Mouse (Mus musculus): ENCODE measurements around the gene Limch1. TPM values are rescaled to one million over a fixed set of nuclear protein-coding genes. Genes with fewer than 3 reads are reported as not detected.

Limch1 gene
- polyA plus RNA-seq, 1 experiment from 2014 or later = 6.1 TPM

GRCm38 (mm10) chr5:66967147-66967546 lies 221.5 kb downstream of the Limch1 start:
- WGBS = 49% methylated on average over 2 of the region's 2 CpGs
- DNase-seq (ENCODE audit: low spot score) (no peak), ATAC-seq (ENCODE audit: low FRiP score, low TSS enrichment) (no peak)
- TF ChIP-seq CTCF (IDR thresholded peaks at IDR 0.05; ENCODE audit: low read depth) (no peak), EP300 (optimal IDR thresholded peaks at IDR 0.05) (no peak)
- Histone ChIP-seq H3K4me3 (ENCODE audit: low read depth, low read length) (no peak overlapping the region), H3K9me3 (ENCODE audit: control insufficient read depth, low read length) (no peaks in the 10 kb centered on the region), H3K27me3 (ENCODE audit: control insufficient read depth, insufficient read depth, low read length) (no peaks in the 10 kb centered on the region), H3K9ac (ENCODE audit: low read length) (no peak overlapping the region), H3K27ac (replicated peaks) (no peak overlapping the region), H3K36me3 (ENCODE audit: control insufficient read depth, insufficient read depth, low read length) (no peaks in the 10 kb centered on the region), H3K4me2 (replicated peaks; ENCODE audit: low read depth) (no peak overlapping the region), H3K4me1 (replicated peaks; ENCODE audit: control insufficient read depth, insufficient read depth) (no peaks in the 10 kb centered on the region)

- H3K27ac ChIP-seq (replicated peaks) = no peak overlapping the region
- no peaks in the 10 kb centered on the region for H3K36me3 ChIP-seq (ENCODE audit: control insufficient read depth, insufficient read depth, low read length)
- H3K9me3 ChIP-seq (ENCODE audit: control insufficient read depth, low read length) = no peaks in the 10 kb centered on the region
- H3K9ac ChIP-seq (ENCODE audit: low read length) = no peak overlapping the region
- no peaks in the 10 kb centered on the region for H3K27me3 ChIP-seq (ENCODE audit: control insufficient read depth, insufficient read depth, low read length)
- TF ChIP-seq EP300 (optimal IDR thresholded peaks at IDR 0.05) = no peak
- no peak for TF ChIP-seq CTCF (IDR thresholded peaks at IDR 0.05; ENCODE audit: low read depth)
- no peaks in the 10 kb centered on the region for H3K4me1 ChIP-seq (replicated peaks; ENCODE audit: control insufficient read depth, insufficient read depth)
- H3K4me2 ChIP-seq (replicated peaks; ENCODE audit: low read depth) = peak overlapping the region; percentile 31
- WGBS = 63% methylated on average over 4 of the region's 4 CpGs
- DNase-seq (ENCODE audit: low spot score) = no peak
- H3K4me3 ChIP-seq (ENCODE audit: low read depth, low read length) = no peak overlapping the region
- ATAC-seq (ENCODE audit: low FRiP score, low TSS enrichment) = no peak
These were observed 222.0 kb downstream of the Limch1 start for GRCm38 (mm10) chr5:66967646-66968045.

- no peak overlapping the region for H3K9ac ChIP-seq (ENCODE audit: low read length)
- TF ChIP-seq EP300 (optimal IDR thresholded peaks at IDR 0.05) (no peak), CTCF (IDR thresholded peaks at IDR 0.05; ENCODE audit: low read depth) (no peak)
- no peak overlapping the region for H3K27ac ChIP-seq (replicated peaks)
- no peaks in the 10 kb centered on the region for H3K36me3 ChIP-seq (ENCODE audit: control insufficient read depth, insufficient read depth, low read length)
- DNase-seq (ENCODE audit: low spot score) (peak; percentile 25), ATAC-seq (ENCODE audit: low FRiP score, low TSS enrichment) (no peak)
- H3K4me2 ChIP-seq (replicated peaks; ENCODE audit: low read depth) = peak overlapping the region; percentile 31
- H3K27me3 ChIP-seq (ENCODE audit: control insufficient read depth, insufficient read depth, low read length) = no peaks in the 10 kb centered on the region
- no peaks in the 10 kb centered on the region for H3K4me1 ChIP-seq (replicated peaks; ENCODE audit: control insufficient read depth, insufficient read depth)
- H3K4me3 ChIP-seq (ENCODE audit: low read depth, low read length) = no peak overlapping the region
- H3K9me3 ChIP-seq (ENCODE audit: control insufficient read depth, low read length) = no peaks in the 10 kb centered on the region
- 16% methylated on average over 23 of the region's 23 CpGs for WGBS
These were observed 222.6 kb downstream of the Limch1 start for GRCm38 (mm10) chr5:66968059-66968833.

- Histone ChIP-seq H3K9ac (ENCODE audit: low read length) (no peak overlapping the region), H3K4me3 (ENCODE audit: low read depth, low read length) (no peak overlapping the region), H3K4me2 (replicated peaks; ENCODE audit: low read depth) (no peak overlapping the region), H3K27ac (replicated peaks) (no peak overlapping the region), H3K9me3 (ENCODE audit: control insufficient read depth, low read length) (no peaks in the 10 kb centered on the region), H3K36me3 (ENCODE audit: control insufficient read depth, insufficient read depth, low read length) (no peaks in the 10 kb centered on the region), H3K27me3 (ENCODE audit: control insufficient read depth, insufficient read depth, low read length) (no peaks in the 10 kb centered on the region), H3K4me1 (replicated peaks; ENCODE audit: control insufficient read depth, insufficient read depth) (no peaks in the 10 kb centered on the region)
- ATAC-seq (ENCODE audit: low FRiP score, low TSS enrichment) (no peak), DNase-seq (ENCODE audit: low spot score) (no peak)
- TF ChIP-seq CTCF (IDR thresholded peaks at IDR 0.05; ENCODE audit: low read depth) = no peak
- 69% methylated on average over 19 of the region's 19 CpGs for WGBS
These were observed 223.5 kb downstream of the Limch1 start for GRCm38 (mm10) chr5:66968925-66969711.

- DNase-seq (ENCODE audit: low spot score) = no peak
- Histone ChIP-seq H3K4me1 (replicated peaks; ENCODE audit: control insufficient read depth, insufficient read depth) (no peaks in the 10 kb centered on the region), H3K4me3 (ENCODE audit: low read depth, low read length) (no peak overlapping the region), H3K9me3 (ENCODE audit: control insufficient read depth, low read length) (no peaks in the 10 kb centered on the region), H3K27me3 (ENCODE audit: control insufficient read depth, insufficient read depth, low read length) (no peaks in the 10 kb centered on the region), H3K36me3 (ENCODE audit: control insufficient read depth, insufficient read depth, low read length) (no peaks in the 10 kb centered on the region), H3K4me2 (replicated peaks; ENCODE audit: low read depth) (no peak overlapping the region), H3K9ac (ENCODE audit: low read length) (no peak overlapping the region), H3K27ac (replicated peaks) (no peak overlapping the region)
- ATAC-seq (ENCODE audit: low FRiP score, low TSS enrichment) = no peak
- TF ChIP-seq CTCF (IDR thresholded peaks at IDR 0.05; ENCODE audit: low read depth) (no peak), EP300 (optimal IDR thresholded peaks at IDR 0.05) (no peak)
- WGBS = 90% methylated on average over 8 of the region's 8 CpGs
These were observed 230.0 kb downstream of the Limch1 start for GRCm38 (mm10) chr5:66975621-66976020.

Data from stomach, postnatal 0 days (tissue).